Mouse (Mus musculus) intestine, embryonic 14.5 days (tissue): ENCODE results near the gene Ctnnbip1. TPM values are rescaled to one million over a fixed set of nuclear protein-coding genes. Genes with fewer than 3 reads are reported as not detected.
"Not testable (repeated sequence)": the region's sequence is repeated elsewhere in the genome, so short reads cannot be mapped to it uniquely, and the experiment has no call there.

Experiments
- ATAC-seq: fragments of 200-750 bp; cut with Nextera tagmentation; replicated peaks from 2 replicates; pipeline ENCODE4 v1.8.0; 2017; ENCODE audit warnings: low read depth, moderate number of reproducible peaks, moderate TSS enrichment, moderate library complexity; ENCODE audit not compliant: low FRiP score, low TSS enrichment
- DNase-seq: peaks from one replicate; pipeline ENCODE4 v3.0.0-alpha.2; 2018; ENCODE audit warnings: low spot score
- H3K27ac ChIP-seq: fragments of 300-500 bp; sonication (generic); 2 replicates; pipeline ENCODE4 v1.5.1; 2014; ENCODE audit warnings: low read depth, mild to moderate bottlenecking, control low read depth
- H3K27me3 ChIP-seq: fragments of 300-500 bp; sonication (generic); replicated peaks from 2 replicates; pipeline ENCODE4 v1.6.1; 2014; ENCODE audit warnings: low read length, control low read depth; ENCODE audit not compliant: control insufficient read depth, insufficient read depth
- H3K36me3 ChIP-seq: fragments of 300-500 bp; sonication (generic); 2 replicates; pipeline ENCODE4 v1.6.1; 2014; ENCODE audit warnings: low read length, control low read depth; ENCODE audit not compliant: control insufficient read depth, insufficient read depth
- H3K4me1 ChIP-seq: fragments of 300-500 bp; sonication (generic); replicated peaks from 2 replicates; pipeline ENCODE4 v1.6.1; 2014; ENCODE audit warnings: low read length, control low read depth, mixed read lengths; ENCODE audit not compliant: control insufficient read depth, insufficient read depth
- H3K4me2 ChIP-seq: fragments of 300-500 bp; sonication (generic); 2 replicates; pipeline ENCODE4 v1.6.1; 2014; ENCODE audit warnings: low read length
- H3K4me3 ChIP-seq: fragments of 300-500 bp; sonication (generic); 2 replicates; pipeline ENCODE4 v1.5.1; 2014; ENCODE audit warnings: low read depth, low read length, control low read depth, mixed read lengths
- H3K9ac ChIP-seq: fragments of 300-500 bp; sonication (generic); 2 replicates; pipeline ENCODE4 v1.6.1; 2014; ENCODE audit warnings: mild to moderate bottlenecking, low read length
- H3K9me3 ChIP-seq: fragments of 300-500 bp; sonication (generic); 2 replicates; pipeline ENCODE4 v1.6.1; 2016; ENCODE audit warnings: low read length, control low read depth; ENCODE audit not compliant: control insufficient read depth
- WGBS: fragments of 180-500 bp; shearing (Covaris S2); extraction: QIAGEN DNeasy Blood & Tissue Kit; methylation state at CpG from one replicate; pipeline ENCODE4 v1.1.7; 2014; 5-methylcytosine and 5-hydroxymethylcytosine counted together
- polyA plus RNA-seq: library from polyadenylated mRNA; unstranded; fragments of >200 nt; fragmentation: Nextera tagmentation; extraction: Ambion mirVana; gene quantifications from 2 replicates; pipeline ENCODE4 v1.2.1, GENCODE M21; 2014

Ctnnbip1 gene
- polyA plus RNA-seq, 1 experiment from 2014 or later: 54.3 TPM

DNA sequence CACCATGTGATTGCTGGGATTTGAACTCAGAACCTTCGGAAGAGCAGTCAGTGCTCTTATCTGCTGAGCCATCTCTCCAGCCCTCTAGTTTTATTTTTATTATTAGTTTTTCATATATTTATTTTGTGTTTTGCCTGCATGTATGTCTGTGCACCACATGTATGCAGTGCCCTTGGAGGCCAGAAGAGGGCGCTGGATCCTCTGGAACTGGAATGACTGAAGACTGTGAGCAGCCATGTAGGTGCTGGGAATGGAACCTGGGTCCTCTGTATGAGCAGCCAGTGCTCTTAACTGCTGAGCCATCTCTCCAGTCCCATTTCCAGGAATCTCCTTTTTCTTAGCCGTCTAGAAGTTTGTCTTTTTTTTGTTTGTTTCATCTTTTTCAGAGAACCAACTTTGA lies 86.5 kb downstream of the Ctnnbip1 start:
- ATAC-seq: no peak
- 77% methylated on average over 3 of the region's 3 CpGs for WGBS

DNA sequence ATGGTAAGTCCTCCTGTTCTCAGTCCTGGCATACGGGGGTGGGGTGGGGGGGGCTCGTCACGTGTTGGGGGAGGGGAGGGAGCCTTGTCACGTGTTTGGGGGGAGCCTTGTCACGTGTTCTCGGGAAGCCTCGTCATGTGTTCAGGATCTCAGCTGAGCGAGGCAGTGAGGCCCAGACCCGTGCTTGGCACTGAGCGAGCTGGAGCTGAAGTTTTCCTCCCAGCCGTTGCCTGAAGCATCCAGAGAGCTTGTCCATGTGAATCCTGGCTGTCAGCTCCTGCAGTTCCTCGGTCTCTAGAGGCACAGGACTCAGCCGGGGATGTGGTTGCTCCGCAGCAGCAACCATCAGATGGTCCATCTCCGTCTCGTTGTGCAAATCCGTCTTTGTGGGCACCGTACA lies 88.0 kb downstream of the Ctnnbip1 start:
- WGBS: 81% methylated on average over 18 of the region's 18 CpGs
- ATAC-seq (no peak), DNase-seq (no peak)
- H3K9me3 ChIP-seq: no peaks in the 10 kb centered on the region
- H3K4me1 ChIP-seq: peaks cover 24% of the 10 kb centered on the region
- no peaks in the 10 kb centered on the region for H3K36me3 ChIP-seq
- H3K9ac ChIP-seq: no peak overlapping the region
- no peak overlapping the region for H3K4me2 ChIP-seq
- H3K27me3 ChIP-seq: no peaks in the 10 kb centered on the region
- no peak overlapping the region for H3K27ac ChIP-seq
- H3K4me3 ChIP-seq: no peak overlapping the region

More for the DNA sequence above, 86.5 kb downstream of the Ctnnbip1 start:
- H3K27ac ChIP-seq: no peak overlapping the region
- no peaks in the 10 kb centered on the region for H3K36me3 ChIP-seq
- no peak overlapping the region for H3K9ac ChIP-seq
- peaks cover 24% of the 10 kb centered on the region for H3K4me1 ChIP-seq
- DNase-seq: no peak
- H3K9me3 ChIP-seq: no peaks in the 10 kb centered on the region
- no peak overlapping the region for H3K4me3 ChIP-seq
- no peak overlapping the region for H3K4me2 ChIP-seq
- no peaks in the 10 kb centered on the region for H3K27me3 ChIP-seq

DNA sequence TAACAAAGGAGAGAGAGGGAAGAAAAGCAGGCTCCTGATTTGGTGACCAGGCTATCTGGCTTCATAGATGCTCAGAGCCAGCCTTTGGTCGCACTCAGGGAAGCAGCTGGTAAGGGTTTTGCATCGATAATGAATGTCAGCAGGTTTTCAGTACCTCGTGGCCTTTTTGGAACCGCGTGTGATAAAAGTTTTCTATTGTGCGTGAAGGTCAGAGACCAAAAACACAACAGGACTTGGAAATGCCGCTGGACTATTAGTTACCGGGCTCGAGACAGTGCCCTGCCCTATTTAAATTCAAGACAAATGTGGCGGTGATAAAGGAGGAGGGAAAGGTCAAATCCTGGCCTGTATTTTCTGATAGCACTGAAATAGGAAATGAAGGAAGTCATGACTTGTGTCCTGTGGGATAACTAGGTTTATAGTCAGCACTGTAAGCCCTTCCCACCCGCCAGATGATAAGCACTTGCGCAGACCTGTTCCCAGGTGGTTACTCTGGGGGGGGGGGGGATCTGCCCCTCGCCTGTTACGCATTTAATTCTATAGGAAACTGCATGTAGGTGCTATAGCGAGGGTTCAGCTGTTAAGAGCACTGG lies 88.8 kb downstream of the Ctnnbip1 start:
- Histone ChIP-seq H3K4me2 (no peak overlapping the region), H3K9me3 (no peaks in the 10 kb centered on the region), H3K27me3 (no peaks in the 10 kb centered on the region), H3K36me3 (no peaks in the 10 kb centered on the region), H3K9ac (no peak overlapping the region), H3K4me1 (peaks cover 16% of the 10 kb centered on the region; the same call in 1 of the 2 replicates), H3K27ac (no peak overlapping the region), H3K4me3 (no peak overlapping the region)
- no peak for ATAC-seq
- DNase-seq: no peak
- 67% methylated on average over 15 of the region's 15 CpGs for WGBS

DNA sequence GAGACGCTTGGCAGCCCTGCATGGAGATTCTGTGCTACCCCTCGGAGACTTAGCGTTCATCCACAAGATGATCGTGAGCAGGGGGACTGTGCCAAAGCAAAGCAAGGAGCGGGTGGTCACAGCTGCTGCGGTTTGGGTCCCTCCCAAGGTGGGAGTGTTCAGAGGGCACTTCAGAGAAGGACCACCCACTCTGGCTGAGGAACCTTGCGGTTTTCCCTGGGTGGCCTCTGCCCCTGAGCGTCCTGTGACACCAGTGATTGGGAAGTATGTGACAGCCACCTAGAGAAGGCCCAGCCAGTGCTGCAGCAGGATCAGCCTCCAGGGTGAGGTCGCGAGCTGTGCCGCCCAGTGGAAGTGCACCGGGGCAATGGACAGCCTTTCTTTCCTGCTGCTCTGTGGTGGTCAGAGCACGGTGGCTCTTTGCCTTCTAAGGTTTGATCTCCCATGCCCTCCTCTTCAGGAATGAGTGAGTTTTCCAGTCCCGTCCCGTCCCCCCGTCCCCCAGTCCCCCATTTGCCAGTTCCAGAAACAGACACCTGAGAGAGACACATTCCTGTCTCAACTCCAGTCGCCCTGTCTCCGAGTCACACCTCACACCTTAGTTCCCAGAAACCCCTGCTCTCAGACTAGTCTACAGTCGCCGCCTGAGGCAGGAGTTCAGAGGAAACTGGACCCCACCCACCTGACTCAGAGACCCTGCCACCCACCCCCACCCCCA lies 89.7 kb downstream of the Ctnnbip1 start:
- Histone ChIP-seq H3K27ac (no peak overlapping the region), H3K4me2 (no peak overlapping the region), H3K36me3 (no peaks in the 10 kb centered on the region), H3K4me3 (no peak overlapping the region), H3K9ac (no peak overlapping the region), H3K9me3 (no peaks in the 10 kb centered on the region), H3K27me3 (no peaks in the 10 kb centered on the region), H3K4me1 (peaks cover 12% of the 10 kb centered on the region; the same call in 1 of the 2 replicates)
- 51% methylated on average over 20 of the region's 20 CpGs for WGBS
- DNase-seq (no peak), ATAC-seq (peak; percentile 61)

DNA sequence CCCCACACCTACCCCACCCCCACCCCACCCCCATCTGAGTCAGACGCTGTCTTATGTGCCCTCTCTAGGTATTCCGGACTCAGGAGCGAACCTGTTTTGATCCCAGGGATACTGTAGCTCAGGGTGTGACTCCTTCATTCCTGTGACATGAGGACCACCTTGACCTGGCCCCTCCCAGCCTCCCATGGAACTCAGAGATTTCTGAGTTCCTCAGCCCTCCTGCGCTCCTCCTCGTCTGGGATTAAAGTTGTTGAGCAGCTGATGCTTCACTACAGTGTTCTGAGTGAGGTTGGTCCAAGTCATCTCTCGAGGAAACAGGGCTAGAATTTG lies 90.2 kb downstream of the Ctnnbip1 start:
- H3K4me2 ChIP-seq: no peak overlapping the region
- peaks cover 12% of the 10 kb centered on the region; the same call in 1 of the 2 replicates for H3K4me1 ChIP-seq
- no peaks in the 10 kb centered on the region for H3K27me3 ChIP-seq
- DNase-seq: no peak
- WGBS: 76% methylated on average over 6 of the region's 6 CpGs
- no peaks in the 10 kb centered on the region for H3K9me3 ChIP-seq
- no peaks in the 10 kb centered on the region for H3K36me3 ChIP-seq
- H3K4me3 ChIP-seq: no peak overlapping the region
- H3K9ac ChIP-seq: no peak overlapping the region
- no peak overlapping the region for H3K27ac ChIP-seq
- ATAC-seq: no peak

DNA sequence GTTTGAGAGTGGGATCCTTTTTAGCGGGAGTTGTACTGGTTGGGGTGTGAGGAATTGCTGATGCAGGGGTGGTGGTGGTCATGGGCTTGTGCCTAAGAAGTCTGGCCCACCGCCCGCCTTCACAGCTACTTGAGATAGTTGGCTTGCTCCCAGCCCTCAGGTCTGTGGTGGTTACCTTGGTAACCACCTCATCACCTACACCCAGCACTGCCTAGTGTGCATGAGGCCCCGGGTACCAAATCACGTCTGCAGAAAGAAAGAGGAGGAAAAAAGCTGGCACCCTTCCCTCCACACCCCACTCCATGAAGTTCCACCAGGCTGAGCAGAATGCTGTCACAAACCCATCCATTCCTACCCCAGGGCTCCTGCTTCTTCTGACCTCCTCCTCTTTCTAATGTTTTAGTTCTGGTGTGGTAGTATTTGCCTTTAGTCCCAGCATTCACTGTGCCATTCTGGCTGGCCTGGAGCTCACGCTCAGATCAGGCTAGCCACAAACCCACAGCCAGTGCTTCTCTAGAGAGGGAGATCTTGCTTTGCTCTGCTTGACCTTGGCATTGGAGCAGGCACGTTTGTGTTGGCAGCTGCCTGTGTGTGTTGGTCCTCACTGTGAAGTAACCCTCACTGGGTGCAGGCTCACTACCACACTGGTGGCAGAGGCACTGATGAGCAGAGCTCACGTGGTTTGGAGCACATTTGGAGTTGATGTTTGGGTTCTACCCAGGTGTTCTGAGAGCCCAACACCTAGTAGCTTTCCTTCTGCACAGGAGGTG lies 91.4 kb downstream of the Ctnnbip1 start:
- DNase-seq: no peak
- no peaks in the 10 kb centered on the region for H3K36me3 ChIP-seq
- H3K4me1 ChIP-seq: peaks cover 12% of the 10 kb centered on the region; the same call in 1 of the 2 replicates
- no peaks in the 10 kb centered on the region for H3K9me3 ChIP-seq
- 79% methylated on average over 8 of the region's 8 CpGs for WGBS
- H3K4me2 ChIP-seq: no peak overlapping the region
- no peak overlapping the region for H3K9ac ChIP-seq
- H3K27me3 ChIP-seq: no peaks in the 10 kb centered on the region
- no peak for ATAC-seq
- no peak overlapping the region for H3K4me3 ChIP-seq
- no peak overlapping the region for H3K27ac ChIP-seq

DNA sequence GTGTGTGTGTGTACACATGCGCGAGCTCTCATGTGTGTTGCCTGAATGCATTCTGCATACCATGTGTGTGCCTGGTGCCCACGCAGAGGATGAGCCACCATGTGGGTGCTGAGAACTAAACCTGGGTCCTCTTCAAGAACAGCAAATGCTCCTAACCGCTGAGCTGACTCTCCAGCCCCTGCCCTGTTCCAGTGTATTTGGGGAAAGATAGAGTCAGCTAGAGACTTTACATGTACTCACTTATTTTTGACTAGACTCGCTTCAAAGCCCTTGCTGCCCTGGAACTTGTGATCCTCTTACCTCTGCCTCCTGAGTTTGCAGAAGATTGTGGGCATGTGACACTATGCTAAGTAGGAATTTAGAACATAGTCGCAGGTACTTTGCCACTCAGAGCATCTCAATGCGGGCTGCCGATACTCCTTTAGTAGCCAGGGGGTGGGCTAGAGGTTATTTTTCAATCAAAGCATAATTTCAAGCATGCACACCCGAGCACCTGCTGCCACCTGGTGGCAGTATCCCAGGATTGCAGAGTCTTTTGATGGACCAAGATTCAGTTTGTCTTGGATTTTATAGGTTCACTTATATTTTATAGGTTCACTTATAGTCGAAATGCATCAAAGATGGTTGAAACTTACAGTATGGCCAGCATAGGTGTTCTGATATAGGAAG lies 93.5 kb downstream of the Ctnnbip1 start:
- peaks cover 4% of the 10 kb centered on the region; the same call in 1 of the 2 replicates for H3K36me3 ChIP-seq

DNA sequence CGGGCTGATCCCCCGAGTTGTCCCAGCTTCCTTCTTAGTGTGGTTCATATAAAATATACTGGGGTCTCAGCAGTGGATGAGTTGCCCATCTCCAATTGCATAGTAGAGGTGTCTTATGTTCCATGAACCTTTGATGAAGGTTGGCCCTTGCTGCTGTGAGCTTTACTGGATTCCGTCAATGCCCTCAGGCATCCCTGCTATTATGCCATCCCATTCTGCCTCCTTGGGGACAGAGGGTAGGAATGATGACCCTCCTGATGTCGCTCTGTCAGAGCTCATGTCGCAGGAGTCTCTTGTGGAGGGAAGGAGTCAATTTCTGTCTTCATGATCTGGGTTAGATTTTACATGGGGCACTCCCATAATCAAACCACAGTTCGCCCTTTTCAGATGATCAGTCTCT lies 95.5 kb downstream of the Ctnnbip1 start:
- H3K9me3 ChIP-seq, H3K4me2 ChIP-seq, H3K27ac ChIP-seq, ATAC-seq, H3K36me3 ChIP-seq, DNase-seq, H3K4me1 ChIP-seq, H3K27me3 ChIP-seq, H3K4me3 ChIP-seq, H3K9ac ChIP-seq: not testable (repeated sequence)
- WGBS: 65% methylated on average over 6 of the region's 6 CpGs

More for the DNA sequence above, 93.5 kb downstream of the Ctnnbip1 start:
- H3K9me3 ChIP-seq: no peaks in the 10 kb centered on the region
- peaks cover 12% of the 10 kb centered on the region; the same call in 1 of the 2 replicates for H3K4me1 ChIP-seq
- H3K4me3 ChIP-seq: no peak overlapping the region
- H3K9ac ChIP-seq: no peak overlapping the region
- H3K27ac ChIP-seq: no peak overlapping the region
- DNase-seq (peak; percentile 86), ATAC-seq (no peak)
- WGBS: 52% methylated on average over 10 of the region's 10 CpGs
- H3K4me2 ChIP-seq: no peak overlapping the region
- no peaks in the 10 kb centered on the region for H3K27me3 ChIP-seq
